In genomic region chr4:43170028-43170427, GRCm38 (mm10) we compare ENCODE assay signal across 31 mouse cellular contexts.
"Had no signal": no experiment of that assay in that cellular context is flagged by ENCODE, and none has a peak within 500 bp of the region (broad histone marks: within the 10 kb centered on the region; RNA-seq: fewer than 3 reads in every experiment).

No protein-coding gene starts in this region.

- H3K9me3 ChIP-seq: heart, embryonic 10.5 days; heart, embryonic 12.5 days; heart, embryonic 13.5 days; heart, embryonic 15.5 days; hindbrain, embryonic 10.5 days; hindbrain, embryonic 12.5 days; hindbrain, embryonic 13.5 days; hindbrain, embryonic 15.5 days; intestine, embryonic 15.5 days; kidney, embryonic 15.5 days had no signal

- H3K4me3 ChIP-seq: heart, embryonic 10.5 days; heart, embryonic 12.5 days; heart, embryonic 13.5 days; heart, embryonic 15.5 days; hindbrain, embryonic 10.5 days; hindbrain, embryonic 12.5 days; hindbrain, embryonic 13.5 days; hindbrain, embryonic 15.5 days; intestine, embryonic 15.5 days; kidney, embryonic 15.5 days; layer of hippocampus, adult 2 months; left cerebral cortex, adult 2 months had no signal

- DNase-seq: heart, postnatal 10 days; heart, postnatal 14 days; heart, postnatal 36 days; heart, postnatal 4 days; kidney, adult 11 months; kidney, adult 18-20 months; kidney, adult 2 months; kidney, adult 8-10 months; kidney, adult 9 months; kidney, postnatal 10 days; kidney, postnatal 14 days; kidney, postnatal 25 days; kidney, postnatal 36 days; kidney, postnatal 4 days; layer of hippocampus, adult 9-11 months; layer of hippocampus, postnatal 36 days had no signal

- H3K27me3 ChIP-seq: heart, embryonic 12.5 days; heart, embryonic 13.5 days; heart, embryonic 15.5 days; hindbrain, embryonic 12.5 days; hindbrain, embryonic 13.5 days; hindbrain, embryonic 15.5 days; intestine, embryonic 15.5 days; kidney, embryonic 15.5 days had no signal

- H3K9ac ChIP-seq: heart, embryonic 12.5 days; heart, embryonic 13.5 days; heart, embryonic 15.5 days; hindbrain, embryonic 12.5 days; hindbrain, embryonic 13.5 days; hindbrain, embryonic 14.5 days; hindbrain, embryonic 15.5 days; intestine, embryonic 15.5 days; kidney, embryonic 15.5 days had no signal

- H3K36me3 ChIP-seq: heart, embryonic 10.5 days; heart, embryonic 12.5 days; heart, embryonic 15.5 days; hindbrain, embryonic 12.5 days; intestine, embryonic 15.5 days; kidney, embryonic 15.5 days had no signal

- H3K27ac ChIP-seq: heart, embryonic 10.5 days; heart, embryonic 13.5 days; heart, embryonic 15.5 days; hindbrain, embryonic 10.5 days; hindbrain, embryonic 12.5 days; hindbrain, embryonic 13.5 days; hindbrain, embryonic 14.5 days; hindbrain, embryonic 15.5 days; hindbrain, postnatal 0 days; intestine, embryonic 15.5 days; kidney, embryonic 15.5 days; kidney, postnatal 0 days; layer of hippocampus, adult 2 months; left cerebral cortex, adult 2 months had no signal

- H3K4me1 ChIP-seq: heart, embryonic 10.5 days; heart, embryonic 12.5 days; heart, embryonic 13.5 days; heart, embryonic 15.5 days; hindbrain, embryonic 10.5 days; hindbrain, embryonic 12.5 days; hindbrain, embryonic 13.5 days; hindbrain, embryonic 15.5 days; intestine, embryonic 15.5 days; kidney, embryonic 15.5 days had no signal
